Mouse (Mus musculus) CD4-positive helper T cell, adult 2 months (primary cell): ENCODE results near the gene Osbpl9.

Source experiments
- DNase-seq: peaks from one replicate; pipeline ENCODE4 v3.0.0-alpha.2; 2012; ENCODE audit warnings: low read depth, missing footprints, low spot score

Gene Osbpl9

DNA sequence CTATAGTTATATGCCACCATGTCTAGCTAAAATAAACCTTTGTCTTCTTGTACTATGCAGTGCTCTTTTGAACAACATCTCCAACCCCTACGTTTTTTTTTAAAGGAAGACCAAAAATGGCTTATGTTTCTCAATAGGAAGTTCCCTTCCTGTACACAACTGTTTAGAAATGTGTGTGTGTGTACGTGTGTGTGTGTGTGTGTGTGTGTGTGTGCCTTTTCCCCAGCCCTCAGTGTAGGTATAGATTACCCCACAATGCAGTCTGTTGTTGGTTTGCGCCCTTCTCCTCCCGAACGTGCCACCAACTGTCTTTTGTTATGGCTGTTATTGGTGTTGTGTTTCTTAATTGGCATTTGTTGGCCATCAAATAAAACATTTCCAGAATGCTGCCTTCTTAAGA lies 5.5 kb upstream of the Osbpl9 start:
- DNase-seq, result no peak

DNA sequence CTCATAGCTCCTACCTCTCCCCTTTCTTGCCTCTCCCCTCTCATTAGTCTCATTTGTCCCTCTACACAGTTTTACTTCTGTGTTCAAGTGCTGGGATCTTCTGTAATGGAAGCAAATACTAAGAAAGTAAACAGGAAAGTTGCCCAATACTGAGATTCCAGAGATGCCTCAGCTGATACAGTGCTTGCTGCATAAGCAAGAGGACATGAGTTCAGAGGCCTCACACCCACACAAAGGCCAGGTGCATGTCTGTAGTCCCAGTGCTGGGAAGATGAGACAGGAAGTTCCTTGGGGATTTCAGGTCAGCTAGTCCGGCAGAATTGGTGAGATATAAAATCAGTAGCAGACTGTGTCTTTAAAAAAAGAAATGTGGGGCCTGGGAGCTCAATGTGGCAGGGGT lies 2.3 kb upstream of the Osbpl9 start:
- DNase-seq, result no peak

- DNase-seq, result no peak
Observed at GRCm38 (mm10) chr4:109203931-109204330, 1.9 kb upstream of the Osbpl9 start.

DNA sequence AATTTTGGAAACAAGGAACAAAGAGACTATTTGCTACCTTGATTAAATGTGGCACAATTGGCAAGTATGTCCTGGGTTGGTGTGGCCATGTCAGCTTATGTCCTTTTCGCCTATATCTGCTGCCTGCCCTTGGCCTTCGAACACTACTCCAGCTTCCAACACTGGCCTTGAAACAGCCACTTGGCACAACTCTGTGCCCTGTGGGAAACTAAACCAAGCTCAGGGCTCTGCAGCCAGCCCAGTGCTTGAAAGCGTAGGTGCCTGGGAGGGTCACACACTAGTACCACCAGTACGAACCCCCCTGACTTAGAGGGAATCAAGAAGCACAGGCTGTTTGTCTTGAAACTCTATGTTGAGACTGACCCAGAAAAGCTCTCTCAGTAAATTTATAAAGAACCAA lies 3.0 kb downstream of the Osbpl9 start:
- DNase-seq, result no peak

DNA sequence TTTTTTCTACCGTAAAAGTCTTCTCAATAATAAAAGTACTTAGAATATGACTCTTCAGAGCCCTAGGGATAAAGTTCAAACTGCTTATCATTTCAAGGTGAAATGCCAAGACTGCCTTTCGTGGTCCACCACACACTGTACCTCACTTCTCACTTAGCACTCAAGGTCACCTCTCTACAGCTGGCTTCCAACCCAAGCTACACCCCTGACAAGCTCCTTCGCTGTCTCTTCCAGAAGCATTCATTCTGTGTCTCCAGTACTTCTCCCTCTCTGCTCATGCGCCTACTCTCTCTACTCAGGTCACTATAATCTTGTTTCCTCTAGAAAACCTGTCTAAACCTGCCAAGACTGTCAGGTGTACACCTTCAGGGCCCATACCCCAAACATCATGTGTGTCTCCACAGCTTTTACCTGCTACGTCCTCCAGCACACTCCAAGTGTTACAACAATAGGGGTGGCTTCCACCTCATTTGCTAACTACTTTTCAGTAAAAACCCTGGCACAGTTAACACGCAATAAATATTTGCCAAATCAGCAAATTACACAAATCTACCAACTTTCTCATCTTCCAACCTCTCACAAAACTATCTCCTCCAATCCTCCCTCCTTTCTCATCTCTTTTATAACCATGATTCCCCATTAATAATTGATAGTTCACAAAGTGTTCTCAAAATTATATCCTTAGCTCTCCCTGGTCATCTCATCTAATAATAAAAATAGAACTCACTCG lies 6.0 kb downstream of the Osbpl9 start:
- DNase-seq, result no peak

GRCm38 (mm10) chr4:109193886-109194285 lies 8.2 kb downstream of the Osbpl9 start:
- no peak for DNase-seq

GRCm38 (mm10) chr4:109191598-109191997 lies 10.5 kb downstream of the Osbpl9 start:
- DNase-seq, result no peak

GRCm38 (mm10) chr4:109185616-109186405 lies 16.3 kb downstream of the Osbpl9 start:
- DNase-seq, result no peak

- DNase-seq, result no peak
Observed at GRCm38 (mm10) chr4:109175677-109176076, 26.4 kb downstream of the Osbpl9 start.

DNA sequence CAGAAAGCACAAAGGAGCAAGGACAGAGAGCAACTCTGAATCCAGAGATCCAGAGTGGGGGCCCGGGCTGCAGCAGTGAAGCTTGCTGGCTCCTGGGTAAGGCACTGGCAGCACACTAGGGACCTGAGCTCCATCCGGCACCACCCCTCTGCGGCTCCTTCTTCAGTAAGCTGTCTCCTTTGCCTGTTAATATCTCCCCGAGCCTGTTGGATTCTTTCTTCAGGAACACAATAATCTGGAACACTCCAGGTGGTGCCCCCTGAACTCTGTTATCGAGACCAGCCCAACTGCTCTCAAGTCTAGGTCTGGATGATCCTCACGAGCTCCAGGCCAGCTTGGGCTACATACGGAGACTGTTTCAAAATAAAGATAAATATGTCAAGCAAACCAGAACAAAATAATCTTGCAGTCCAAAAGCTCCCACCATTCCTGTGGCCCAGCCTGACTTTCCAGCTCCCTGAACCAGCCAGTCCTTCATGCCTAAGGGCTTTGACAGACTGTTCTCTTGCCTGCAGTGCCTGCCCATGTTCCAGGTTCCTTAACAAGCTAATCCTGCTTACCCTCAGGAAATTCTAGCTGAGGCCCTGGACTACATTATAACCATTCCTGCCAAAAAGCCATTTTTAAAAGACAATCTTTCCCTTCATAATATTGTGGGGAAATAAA lies 28.2 kb downstream of the Osbpl9 start:
- no peak for DNase-seq

- DNase-seq, result no peak
Observed at GRCm38 (mm10) chr4:109173369-109173768, 28.7 kb downstream of the Osbpl9 start.

DNA sequence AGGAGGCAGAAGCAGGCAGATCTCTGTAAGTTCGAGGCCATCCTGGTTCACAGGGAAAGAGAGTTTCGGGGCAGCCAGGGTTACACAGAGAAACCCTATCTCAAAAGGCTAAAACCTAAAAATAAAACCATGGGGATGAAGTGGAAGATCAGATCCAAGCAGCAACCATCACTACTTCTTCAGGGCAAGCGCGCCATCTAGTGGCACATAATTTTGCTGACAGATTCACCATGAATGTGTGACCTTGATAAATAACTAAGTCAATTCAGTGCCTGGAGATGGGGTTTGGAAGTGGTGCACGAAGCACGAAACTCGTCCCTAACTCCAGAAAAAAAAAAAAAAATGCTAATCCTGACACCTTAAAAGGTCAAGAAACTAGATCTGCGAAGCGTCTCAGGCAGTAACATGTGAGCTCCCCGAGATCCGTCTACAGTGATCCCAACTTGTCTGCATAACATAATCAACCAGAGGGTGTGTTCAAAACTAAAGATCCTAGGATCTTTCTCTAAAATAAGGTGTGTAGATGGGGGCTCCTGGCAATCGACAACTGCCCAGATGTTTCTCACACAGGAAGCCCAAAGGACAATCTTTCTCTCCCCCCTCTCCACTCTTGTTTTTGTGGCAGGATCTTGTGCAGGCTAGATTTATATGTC lies 36.4 kb downstream of the Osbpl9 start:
- DNase-seq, result peak; percentile 72

DNA sequence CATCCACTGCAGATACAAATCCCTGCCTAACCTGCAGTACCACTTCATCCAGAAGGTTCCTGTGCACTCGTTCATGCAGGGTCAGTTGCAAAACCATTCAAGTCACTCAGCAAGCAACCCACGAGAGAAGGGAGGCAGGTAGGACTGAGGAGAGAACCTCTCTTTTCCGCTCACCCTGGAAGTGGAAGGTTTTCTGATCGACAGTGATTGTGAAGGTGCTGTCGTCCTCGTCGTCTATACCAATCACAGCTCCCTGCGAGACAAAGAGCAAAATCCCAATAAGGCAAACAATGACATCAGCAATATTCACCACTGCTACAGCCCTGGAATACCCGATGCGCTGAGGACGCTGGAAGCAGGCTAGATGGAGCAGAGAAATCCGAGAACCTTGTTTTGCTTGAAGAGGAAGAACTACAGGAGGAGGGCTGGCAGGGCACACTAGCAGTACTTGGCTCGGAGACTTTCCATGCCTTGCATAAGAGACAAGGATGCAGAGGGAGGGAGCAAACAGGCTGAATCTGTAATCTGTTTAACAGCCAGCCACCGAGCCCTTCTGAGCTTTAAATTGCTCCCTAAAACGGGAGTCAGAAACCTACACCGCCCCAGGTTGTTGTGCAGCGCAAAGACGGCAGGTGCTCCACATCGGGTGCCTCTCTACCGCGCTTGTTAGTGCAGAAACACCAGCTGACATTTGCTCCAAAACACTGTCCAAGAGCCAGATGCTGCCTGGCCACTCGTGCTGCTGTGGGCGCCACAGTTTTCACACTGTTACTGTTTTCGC lies 45.4 kb downstream of the Osbpl9 start:
- no peak for DNase-seq

DNA sequence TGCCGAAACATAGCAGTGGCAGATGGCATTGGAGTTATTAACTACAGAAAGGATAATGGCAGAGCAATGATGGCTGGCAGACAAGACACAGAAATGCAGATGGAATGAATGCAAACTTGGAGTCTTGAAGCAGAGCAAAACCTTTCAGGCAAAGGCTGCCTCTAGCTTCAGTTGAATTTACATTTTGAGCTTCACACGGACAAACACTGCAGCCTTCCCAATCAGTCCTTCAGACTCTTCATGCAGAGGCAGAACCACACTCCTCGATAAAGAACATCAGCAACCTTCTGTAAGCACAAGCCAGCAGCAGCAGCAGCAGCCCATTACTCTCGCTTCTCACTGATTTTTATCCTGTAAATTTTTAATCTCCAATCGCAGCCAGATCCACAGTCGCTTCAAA lies 46.0 kb downstream of the Osbpl9 start:
- no peak for DNase-seq

GRCm38 (mm10) chr4:109150214-109150613 lies 51.9 kb downstream of the Osbpl9 start:
- no peak for DNase-seq

DNA sequence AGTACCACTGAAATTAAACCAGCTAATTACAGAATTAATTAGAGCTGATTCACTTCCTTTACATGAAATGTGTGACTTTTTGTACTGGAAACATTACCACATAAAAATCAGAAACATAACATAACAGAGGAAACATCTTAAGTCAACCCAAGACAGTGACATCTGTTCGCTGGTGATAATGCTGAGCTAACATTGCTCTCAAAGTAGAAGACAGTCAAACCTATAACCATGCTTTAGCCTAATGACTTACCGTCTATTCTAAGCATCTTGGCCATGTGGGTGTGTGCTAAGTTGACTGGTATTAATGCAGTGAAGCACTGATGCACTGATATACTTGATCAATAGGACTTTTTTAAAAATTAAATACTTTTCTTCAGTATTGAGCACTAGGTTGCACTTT lies 52.7 kb downstream of the Osbpl9 start:
- DNase-seq, result no peak

DNA sequence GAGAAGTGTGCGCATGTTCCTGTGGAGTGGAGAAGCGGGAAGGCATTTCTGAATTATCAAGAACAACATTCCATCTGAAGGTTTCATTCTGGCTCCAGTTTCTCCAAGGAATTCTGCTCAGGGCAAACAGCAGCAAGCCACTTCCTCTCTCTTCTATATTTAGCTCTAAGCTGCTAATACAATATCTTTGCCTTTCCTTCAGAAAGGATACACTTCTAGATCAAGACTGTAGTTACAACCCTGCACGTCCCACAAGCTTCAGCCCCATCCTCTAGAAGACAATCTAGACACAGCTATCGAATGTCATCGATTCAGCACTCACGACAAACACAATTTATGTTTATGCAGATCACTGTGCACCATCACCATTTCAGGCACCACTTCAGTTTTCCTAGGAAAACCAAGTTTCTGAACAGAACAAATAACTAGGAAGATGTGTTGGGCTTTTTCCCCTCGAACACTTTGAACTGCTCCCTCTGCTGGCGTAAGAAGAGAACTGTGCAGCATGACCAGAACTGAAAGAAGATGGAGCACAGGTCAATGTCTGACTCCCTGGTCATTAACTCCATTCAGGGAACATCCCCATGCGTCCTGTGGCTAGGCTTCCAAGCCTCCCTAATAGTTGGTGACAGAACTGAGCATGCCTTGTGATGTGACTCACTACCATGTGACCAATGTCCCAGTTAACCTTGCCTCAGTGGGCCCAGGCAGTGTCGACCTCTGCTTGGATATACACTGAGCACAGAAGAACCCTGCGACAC lies 54.6 kb downstream of the Osbpl9 start:
- peak; percentile 36 for DNase-seq

- no peak for DNase-seq
Observed at GRCm38 (mm10) chr4:109143091-109143490, 59.0 kb downstream of the Osbpl9 start.

DNA sequence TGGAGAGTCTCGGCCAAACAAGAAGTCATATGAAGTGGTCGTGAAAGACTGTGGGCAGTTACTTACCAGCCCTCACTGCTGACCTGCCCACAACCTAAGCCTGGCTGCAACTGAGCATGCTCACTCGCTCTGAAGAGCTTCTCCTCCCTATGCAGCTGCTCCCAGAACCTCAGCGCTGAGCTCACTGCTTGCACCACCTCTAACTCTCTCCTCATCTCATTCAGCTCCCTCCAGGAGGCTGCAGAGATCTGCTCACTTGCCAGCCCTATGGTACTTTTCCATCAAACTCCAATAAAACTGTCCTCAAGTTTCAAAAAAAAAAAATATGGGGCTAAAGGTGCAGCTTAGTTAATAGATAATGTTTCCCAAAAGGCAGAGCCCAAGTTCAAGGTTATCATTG lies 63.5 kb downstream of the Osbpl9 start:
- DNase-seq, result no peak

DNA sequence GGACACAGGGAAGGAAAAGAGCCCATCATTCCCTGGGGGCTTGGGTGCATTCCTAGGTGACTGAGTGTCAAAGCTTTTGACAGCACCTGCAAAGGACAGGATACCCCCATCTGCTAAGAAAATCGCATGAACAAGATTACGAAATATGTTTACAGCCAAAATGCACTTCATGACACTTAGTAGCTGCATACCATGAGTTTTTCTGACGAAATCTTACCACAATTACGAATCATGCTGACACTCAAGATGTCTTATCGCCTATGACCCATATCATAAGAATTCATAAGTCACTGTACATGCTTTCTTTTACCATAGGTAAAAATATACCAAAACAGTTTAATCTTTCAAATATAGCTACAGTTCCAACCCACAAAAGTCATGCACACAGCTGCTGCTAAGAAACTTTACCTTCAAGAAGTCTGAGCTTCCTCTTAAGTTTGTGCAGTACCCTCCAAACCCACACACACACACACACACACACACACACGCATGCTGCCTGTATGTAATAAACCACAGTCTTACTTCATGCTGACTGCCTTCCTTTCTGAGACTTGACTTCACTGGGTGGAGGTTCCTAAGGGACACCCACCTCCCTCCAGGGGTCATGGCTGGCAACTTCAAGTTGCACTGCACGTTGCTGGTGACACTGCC lies 65.5 kb downstream of the Osbpl9 start:
- peak; percentile 75 for DNase-seq
